Mouse (Mus musculus): ENCODE measurements at regions not wholly inside any gene's neighbourhood (a gene's known extent, or its start where the extent isn't known, plus 50 kb on each side); places are given as distances from the start of the nearest gene placed in this dataset.
A peak's percentile ranks its signal among the peaks of the same experiment; 100 is the strongest.

DNA sequence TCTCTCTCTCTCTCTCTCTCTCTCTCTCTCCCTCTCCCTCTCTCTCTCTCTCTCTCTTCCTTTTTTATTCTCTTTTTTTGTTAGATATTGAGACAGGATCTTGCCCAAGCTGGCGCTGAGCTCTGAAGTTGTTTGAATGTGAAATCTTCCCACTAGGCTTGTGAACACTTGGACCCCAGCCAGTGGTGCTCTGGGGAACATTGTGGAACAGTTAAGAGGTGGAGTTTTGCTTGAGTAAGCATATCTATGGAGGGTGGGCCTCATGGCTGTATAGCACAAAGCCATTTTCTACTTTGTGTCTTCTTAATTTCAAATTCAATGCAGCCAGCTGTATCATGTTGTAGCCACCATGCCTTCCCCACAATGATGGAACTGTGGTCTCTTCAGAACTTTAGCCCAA, 875.4 kb downstream of the Tmem114 start:
- ATAC-seq (replicated peaks; ENCODE audit: low FRiP score, low read depth) (no peak), DNase-seq (ENCODE audit: low spot score) (no peak)
- no peaks in the 10 kb centered on the region for H3K36me3 ChIP-seq (ENCODE audit: insufficient read depth, low read length)
- no peaks in the 10 kb centered on the region for H3K4me1 ChIP-seq (replicated peaks; ENCODE audit: insufficient read depth, low read length)
- no peaks in the 10 kb centered on the region for H3K27me3 ChIP-seq (ENCODE audit: insufficient read depth, low read length)
- no peaks in the 10 kb centered on the region for H3K9me3 ChIP-seq (replicated peaks; ENCODE audit: low read length)
- H3K4me2 ChIP-seq (ENCODE audit: low read length), result no peak overlapping the region
- no peak overlapping the region for H3K4me3 ChIP-seq (replicated peaks; ENCODE audit: low read depth, low read length)
- H3K27ac ChIP-seq, result no peak overlapping the region
- 85% methylated on average over 1 of the region's 1 CpGs for WGBS
- TF ChIP-seq CTCF (IDR thresholded peaks at IDR 0.05; ENCODE audit: low read depth), result no peak
- no peak overlapping the region for H3K9ac ChIP-seq (ENCODE audit: low read depth, low read length)

DNA sequence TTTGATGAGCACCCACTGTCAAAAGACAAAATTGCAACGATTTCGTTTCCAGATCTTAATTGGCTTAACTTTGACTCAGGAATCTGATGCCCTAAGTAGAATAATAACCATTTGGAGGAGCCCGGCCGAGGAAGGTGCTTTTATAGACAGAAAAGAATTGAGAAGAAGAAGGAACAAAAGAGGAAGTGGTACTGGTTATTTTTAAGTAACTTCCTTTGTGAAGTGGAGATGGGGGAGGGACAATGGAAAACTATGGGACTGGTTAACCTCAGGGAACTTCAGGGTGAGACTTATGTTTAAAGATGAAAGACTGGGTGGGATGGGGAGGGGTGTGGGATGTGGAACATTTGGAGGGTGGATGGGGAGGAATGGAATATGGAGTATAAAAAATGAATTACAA, 880.9 kb downstream of the Tmem114 start:
- no peak overlapping the region for H3K9ac ChIP-seq (ENCODE audit: low read depth, low read length)
- no peak overlapping the region for H3K4me2 ChIP-seq (ENCODE audit: low read length)
- WGBS, result 63% methylated on average over 4 of the region's 4 CpGs
- H3K4me3 ChIP-seq (replicated peaks; ENCODE audit: low read depth, low read length), result no peak overlapping the region
- H3K4me1 ChIP-seq (replicated peaks; ENCODE audit: insufficient read depth, low read length), result no peaks in the 10 kb centered on the region
- no peak for TF ChIP-seq CTCF (IDR thresholded peaks at IDR 0.05; ENCODE audit: low read depth)
- H3K27me3 ChIP-seq (ENCODE audit: insufficient read depth, low read length), result no peaks in the 10 kb centered on the region
- no peak for ATAC-seq (replicated peaks; ENCODE audit: low FRiP score, low read depth)
- H3K36me3 ChIP-seq (ENCODE audit: insufficient read depth, low read length), result no peaks in the 10 kb centered on the region
- no peaks in the 10 kb centered on the region for H3K9me3 ChIP-seq (replicated peaks; ENCODE audit: low read length)
- no peak overlapping the region for H3K27ac ChIP-seq
- DNase-seq (ENCODE audit: low spot score), result no peak

DNA sequence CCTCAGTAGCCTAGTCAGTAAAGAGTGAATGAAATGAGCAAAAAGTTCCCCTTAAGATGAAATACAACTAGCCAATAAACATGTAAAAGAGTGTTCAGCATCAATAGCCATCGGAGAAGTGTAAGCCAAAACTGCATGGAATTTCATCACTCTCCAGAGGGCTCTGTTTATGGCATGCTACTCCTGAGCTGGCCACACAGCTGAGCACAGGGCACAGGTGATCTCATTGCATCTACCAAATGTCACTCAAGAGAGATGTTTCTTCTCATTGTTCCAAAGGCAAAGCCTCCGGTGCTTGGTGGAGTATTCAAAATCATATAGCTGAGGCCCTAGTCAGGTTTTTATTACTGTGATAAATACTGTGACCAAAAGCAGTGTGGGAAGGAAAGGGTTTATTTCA, 895.1 kb downstream of the Tmem114 start:
- H3K9ac ChIP-seq (ENCODE audit: low read depth, low read length), result no peak overlapping the region
- no peak overlapping the region for H3K27ac ChIP-seq
- no peaks in the 10 kb centered on the region for H3K27me3 ChIP-seq (ENCODE audit: insufficient read depth, low read length)
- H3K4me3 ChIP-seq (replicated peaks; ENCODE audit: low read depth, low read length), result no peak overlapping the region
- H3K4me2 ChIP-seq (ENCODE audit: low read length), result no peak overlapping the region
- H3K9me3 ChIP-seq (replicated peaks; ENCODE audit: low read length), result no peaks in the 10 kb centered on the region
- H3K36me3 ChIP-seq (ENCODE audit: insufficient read depth, low read length), result no peaks in the 10 kb centered on the region
- TF ChIP-seq CTCF (IDR thresholded peaks at IDR 0.05; ENCODE audit: low read depth), result no peak
- no peaks in the 10 kb centered on the region for H3K4me1 ChIP-seq (replicated peaks; ENCODE audit: insufficient read depth, low read length)
- DNase-seq (ENCODE audit: low spot score), result no peak
- 84% methylated on average over 2 of the region's 2 CpGs for WGBS
- no peak for ATAC-seq (replicated peaks; ENCODE audit: low FRiP score, low read depth)

DNA sequence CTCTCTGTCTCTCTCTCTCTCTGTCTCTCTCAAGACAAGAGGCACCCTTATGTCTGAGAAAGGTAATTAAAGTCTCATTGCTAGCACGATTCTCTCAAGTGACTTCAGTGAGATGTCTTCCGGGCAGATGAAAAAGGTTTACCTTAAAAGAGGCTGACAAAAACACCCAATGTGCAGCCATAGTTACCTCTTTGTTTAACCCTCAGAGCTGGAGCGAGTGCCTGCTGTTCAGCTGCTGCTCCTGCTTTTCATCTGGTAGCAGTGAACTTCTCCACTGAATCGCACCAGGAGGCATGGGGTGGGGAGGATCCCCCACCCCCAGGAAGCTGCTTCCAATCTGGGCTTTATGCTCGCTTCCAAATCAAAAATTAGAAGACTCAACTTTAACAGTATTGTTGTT, 896.0 kb downstream of the Tmem114 start:
- Histone ChIP-seq H3K27me3 (ENCODE audit: insufficient read depth, low read length) (no peaks in the 10 kb centered on the region), H3K4me2 (ENCODE audit: low read length) (no peak overlapping the region), H3K27ac (no peak overlapping the region), H3K4me1 (replicated peaks; ENCODE audit: insufficient read depth, low read length) (no peaks in the 10 kb centered on the region), H3K9me3 (replicated peaks; ENCODE audit: low read length) (no peaks in the 10 kb centered on the region), H3K4me3 (replicated peaks; ENCODE audit: low read depth, low read length) (no peak overlapping the region), H3K9ac (ENCODE audit: low read depth, low read length) (no peak overlapping the region), H3K36me3 (ENCODE audit: insufficient read depth, low read length) (no peaks in the 10 kb centered on the region)
- WGBS, result 39% methylated on average over 5 of the region's 5 CpGs
- no peak for TF ChIP-seq CTCF (IDR thresholded peaks at IDR 0.05; ENCODE audit: low read depth)
- no peak for ATAC-seq (replicated peaks; ENCODE audit: low FRiP score, low read depth)
- no peak for DNase-seq (ENCODE audit: low spot score)

DNA sequence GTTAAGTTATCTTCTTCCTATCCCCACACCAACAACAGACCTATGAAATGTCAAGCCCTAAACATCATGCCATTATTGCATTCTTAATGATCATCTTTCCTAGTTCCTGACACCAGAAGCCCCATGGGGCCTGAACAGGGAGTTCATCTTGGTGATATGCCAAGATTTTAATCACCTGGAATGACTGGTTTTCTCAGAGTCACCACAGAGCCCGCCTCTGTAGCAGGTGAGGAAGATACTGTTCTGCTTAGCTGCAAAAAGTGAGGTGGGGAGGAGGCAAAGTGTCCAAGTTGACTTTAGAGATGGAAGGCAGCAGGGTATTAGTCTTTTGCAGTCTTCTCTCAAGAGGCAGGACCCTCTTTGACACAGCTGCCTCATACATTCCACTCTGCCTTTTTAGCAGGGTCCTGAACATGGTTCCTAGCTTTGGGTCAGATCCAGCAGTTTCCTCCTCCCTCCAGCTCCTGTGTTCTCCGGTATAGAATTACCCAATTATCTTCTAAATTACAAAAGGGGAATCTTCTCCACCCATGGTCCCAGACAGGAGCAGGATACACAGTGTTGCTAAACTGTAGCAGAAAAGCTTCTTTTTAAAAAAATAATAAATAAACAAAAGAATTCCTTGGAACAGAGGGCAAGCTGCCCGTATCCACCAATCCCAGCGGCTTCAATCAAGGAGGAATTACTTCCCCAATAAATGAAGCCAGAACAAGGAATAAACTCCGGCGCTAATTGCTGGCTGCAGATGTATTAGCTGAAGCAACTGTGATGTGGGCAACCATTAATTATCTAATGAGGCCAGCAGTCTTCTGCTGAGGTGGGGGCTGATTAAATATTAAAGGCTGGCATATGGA, 896.8 kb downstream of the Tmem114 start:
- H3K27me3 ChIP-seq (ENCODE audit: insufficient read depth, low read length), result no peaks in the 10 kb centered on the region
- ATAC-seq (replicated peaks; ENCODE audit: low FRiP score, low read depth), result no peak
- no peak for TF ChIP-seq CTCF (IDR thresholded peaks at IDR 0.05; ENCODE audit: low read depth)
- 25% methylated on average over 6 of the region's 6 CpGs for WGBS
- no peak overlapping the region for H3K9ac ChIP-seq (ENCODE audit: low read depth, low read length)
- no peaks in the 10 kb centered on the region for H3K9me3 ChIP-seq (replicated peaks; ENCODE audit: low read length)
- H3K36me3 ChIP-seq (ENCODE audit: insufficient read depth, low read length), result no peaks in the 10 kb centered on the region
- peak; percentile 33 for DNase-seq (ENCODE audit: low spot score)
- no peak overlapping the region for H3K4me3 ChIP-seq (replicated peaks; ENCODE audit: low read depth, low read length)
- no peak overlapping the region for H3K4me2 ChIP-seq (ENCODE audit: low read length)
- H3K27ac ChIP-seq, result no peak overlapping the region
- H3K4me1 ChIP-seq (replicated peaks; ENCODE audit: insufficient read depth, low read length), result no peaks in the 10 kb centered on the region

DNA sequence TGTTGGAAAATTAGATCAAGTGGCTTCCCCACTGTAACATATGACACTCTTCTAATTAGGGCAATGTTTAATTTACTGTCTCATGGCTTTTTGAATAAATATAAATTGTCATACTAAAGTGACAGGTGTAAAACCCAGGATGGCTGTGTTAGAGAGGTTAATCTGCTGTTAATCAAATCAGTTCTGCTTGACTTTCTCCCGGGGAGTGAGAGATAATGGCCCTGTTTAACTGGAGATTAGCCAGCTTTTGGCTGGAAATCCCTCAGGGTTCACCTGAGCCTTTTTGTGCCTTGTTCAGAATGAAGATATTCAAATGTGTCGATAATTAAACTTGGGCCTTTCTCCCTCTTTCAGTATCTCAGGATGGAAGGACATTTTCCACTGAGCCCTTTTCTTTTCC, 906.2 kb downstream of the Tmem114 start:
- Histone ChIP-seq H3K27ac (no peak overlapping the region), H3K4me3 (replicated peaks; ENCODE audit: low read depth, low read length) (no peak overlapping the region), H3K9me3 (replicated peaks; ENCODE audit: low read length) (no peaks in the 10 kb centered on the region), H3K4me1 (replicated peaks; ENCODE audit: insufficient read depth, low read length) (no peaks in the 10 kb centered on the region), H3K36me3 (ENCODE audit: insufficient read depth, low read length) (no peaks in the 10 kb centered on the region), H3K9ac (ENCODE audit: low read depth, low read length) (no peak overlapping the region), H3K27me3 (ENCODE audit: insufficient read depth, low read length) (no peaks in the 10 kb centered on the region), H3K4me2 (ENCODE audit: low read length) (no peak overlapping the region)
- ATAC-seq (replicated peaks; ENCODE audit: low FRiP score, low read depth) (no peak), DNase-seq (ENCODE audit: low spot score) (no peak)
- no peak for TF ChIP-seq CTCF (IDR thresholded peaks at IDR 0.05; ENCODE audit: low read depth)
- 76% methylated on average over 2 of the region's 2 CpGs for WGBS
